Mouse (Mus musculus) 3134 (cell line): ENCODE measurements around the gene Egfem1.

Source experiments
- DNase-seq: peaks from one replicate; pipeline ENCODE4 v3.0.0-alpha.2; 2011; ENCODE audit warnings: low spot score; ENCODE audit not compliant: insufficient read length; ENCODE audit errors: extremely low read depth

Egfem1 gene

DNA sequence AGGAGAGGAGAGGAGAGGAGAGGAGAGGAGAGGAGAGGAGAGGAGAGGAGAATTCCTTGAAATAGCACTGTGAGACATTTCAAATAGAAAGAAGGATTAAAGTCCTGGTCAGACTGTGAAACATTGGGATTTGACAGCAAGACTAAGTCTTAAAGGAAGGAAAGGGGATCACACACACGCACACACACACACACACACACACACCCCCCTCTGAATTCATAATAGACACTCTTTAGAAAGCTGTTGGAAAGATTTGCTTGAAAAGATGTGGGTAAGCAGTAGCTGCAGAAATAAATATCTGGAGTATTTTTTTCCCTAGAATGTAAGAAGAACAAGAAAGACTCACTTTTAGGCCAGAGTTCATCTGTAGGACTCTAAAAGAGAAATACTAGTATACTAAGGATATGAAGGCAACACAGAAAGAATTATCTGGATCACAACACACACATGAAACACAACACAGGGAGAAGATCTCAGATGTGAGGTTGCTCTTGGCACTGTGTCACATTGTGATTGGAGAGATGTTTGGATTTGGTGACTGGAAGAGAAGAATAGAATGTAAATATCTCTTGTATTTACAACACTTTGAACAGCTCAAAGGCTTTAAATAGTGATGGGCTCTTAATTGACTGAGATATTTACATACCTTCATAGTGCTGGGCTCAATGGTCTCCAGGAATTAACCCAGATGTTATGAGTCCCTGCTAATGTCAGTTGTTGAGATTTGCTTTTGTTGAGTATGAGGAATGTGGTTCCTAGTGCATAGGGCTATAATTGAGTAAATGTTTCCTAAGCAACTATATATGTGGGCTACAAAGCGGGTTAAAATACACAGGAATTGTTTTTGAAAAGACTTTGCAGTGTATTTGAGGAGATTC is 50.5 kb downstream of the Egfem1 start:
- no peak for DNase-seq

DNA sequence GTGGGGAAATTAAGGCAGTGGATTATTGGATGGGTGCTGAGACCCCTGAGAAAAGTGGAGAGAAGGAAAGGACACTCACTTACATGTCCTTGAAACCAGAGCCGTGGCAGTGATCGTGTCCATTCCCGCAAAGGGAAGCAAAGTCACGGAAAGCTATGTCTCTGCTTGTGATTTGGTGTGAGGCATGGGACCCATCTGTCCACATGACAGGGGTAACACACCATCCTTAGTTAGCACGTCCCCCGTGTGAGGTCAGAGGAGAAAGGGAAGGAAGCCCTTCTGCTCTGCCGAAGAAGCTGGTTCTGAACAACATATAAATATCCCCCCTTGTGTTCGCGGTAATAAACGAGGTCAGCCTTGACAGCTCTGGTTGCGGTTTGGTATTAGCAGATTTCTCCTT is 52.7 kb downstream of the Egfem1 start:
- no peak for DNase-seq

DNA sequence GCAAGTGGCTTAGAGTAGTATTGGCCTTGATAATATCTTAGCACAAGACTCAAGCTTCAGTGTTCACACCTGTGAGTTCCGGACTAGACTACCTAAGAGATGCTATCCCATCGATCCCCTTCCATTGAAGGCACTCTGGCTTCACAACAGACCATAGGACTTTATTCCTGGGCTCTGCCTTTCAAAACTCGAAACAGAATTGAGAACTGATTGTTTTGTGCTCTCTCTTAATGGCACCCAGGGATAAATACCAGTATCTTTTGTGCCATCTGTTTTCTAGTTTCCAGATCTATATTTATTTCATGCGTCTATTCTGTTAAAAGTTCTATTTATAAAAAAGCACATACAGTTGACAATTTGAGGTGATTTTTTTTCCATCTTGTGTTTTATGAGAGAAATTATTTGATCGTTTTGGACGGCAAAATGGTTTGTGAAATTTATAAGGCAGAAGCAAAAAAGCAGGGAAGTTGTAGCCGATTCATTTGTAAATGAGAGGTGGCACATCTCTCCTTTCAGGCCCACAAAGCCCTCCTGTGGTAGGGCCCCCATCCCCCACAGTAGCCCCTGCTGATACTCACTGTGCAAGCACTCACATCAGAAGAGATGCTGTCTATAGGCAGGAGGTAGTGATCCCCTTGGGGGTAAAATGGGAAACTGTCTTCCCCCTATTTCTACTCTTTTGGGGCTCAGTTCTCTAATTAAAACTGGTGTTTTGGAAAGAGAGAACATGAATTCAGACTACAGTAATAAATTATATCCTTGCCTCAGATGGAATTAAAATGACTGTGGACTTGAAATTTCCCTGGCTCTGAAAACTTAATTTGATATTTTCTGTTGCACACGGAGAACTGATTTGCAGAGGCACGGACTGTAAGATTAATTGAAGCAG is 53.6 kb downstream of the Egfem1 start:
- no peak for DNase-seq

DNA sequence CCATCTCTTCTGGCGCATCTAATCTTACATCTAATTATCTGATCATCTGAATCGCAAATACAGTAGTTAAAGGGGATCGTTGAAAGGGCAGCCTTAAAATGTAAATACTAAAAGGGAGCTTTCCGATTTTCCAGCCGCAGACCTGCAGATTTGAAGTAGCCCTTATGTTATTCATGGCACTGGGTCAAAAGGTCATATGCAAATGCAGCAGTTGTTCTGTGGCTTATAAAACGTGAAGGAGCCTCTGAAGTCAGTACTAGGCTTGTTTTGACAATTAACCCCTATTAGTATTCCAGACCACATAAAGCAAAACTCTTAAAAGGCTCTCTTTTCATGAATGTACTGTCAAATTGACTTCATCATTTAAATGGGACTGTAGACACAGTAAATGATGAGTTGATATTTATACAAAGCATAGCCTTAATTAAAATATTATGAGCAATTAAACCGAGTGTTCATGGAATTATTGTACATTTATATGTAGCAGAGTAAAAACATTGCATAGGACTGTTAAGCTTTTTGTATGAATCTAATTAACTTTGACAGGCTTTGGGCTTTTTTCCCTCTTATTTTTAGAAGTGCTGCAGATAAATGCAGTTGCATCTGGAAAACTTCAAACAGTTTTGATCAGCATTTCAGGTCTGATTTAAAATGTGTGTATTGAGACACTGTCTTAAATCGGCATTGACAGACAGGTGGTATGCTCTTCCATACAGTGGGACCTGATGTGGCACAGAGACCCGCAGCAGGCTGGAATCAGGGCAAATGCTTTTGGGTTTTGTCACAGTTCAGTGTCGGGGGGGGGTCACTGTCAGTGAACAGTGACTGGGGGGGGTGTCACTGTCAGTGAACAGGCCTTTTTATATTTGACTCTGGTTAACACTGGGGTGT is 54.5 kb downstream of the Egfem1 start:
- no peak for DNase-seq

DNA sequence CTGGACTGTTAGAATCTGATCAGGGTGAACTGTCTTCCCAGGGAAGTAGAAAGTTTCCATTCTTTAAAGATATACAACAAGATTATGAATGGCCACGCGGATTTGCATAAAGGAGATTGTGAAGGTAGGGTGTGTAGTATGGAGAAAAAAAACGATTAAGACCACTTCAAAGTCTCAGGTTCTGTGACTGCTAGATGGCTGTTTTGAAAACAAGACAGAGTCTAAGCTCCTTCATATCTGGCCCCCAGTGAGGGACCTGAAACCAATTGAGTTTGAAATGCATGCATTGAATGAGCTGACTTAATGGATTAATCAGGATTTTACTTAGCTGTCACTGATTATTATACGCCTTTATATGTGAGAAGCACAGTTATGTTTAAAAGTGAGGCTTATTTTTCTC is 86.6 kb downstream of the Egfem1 start:
- no peak for DNase-seq

DNA sequence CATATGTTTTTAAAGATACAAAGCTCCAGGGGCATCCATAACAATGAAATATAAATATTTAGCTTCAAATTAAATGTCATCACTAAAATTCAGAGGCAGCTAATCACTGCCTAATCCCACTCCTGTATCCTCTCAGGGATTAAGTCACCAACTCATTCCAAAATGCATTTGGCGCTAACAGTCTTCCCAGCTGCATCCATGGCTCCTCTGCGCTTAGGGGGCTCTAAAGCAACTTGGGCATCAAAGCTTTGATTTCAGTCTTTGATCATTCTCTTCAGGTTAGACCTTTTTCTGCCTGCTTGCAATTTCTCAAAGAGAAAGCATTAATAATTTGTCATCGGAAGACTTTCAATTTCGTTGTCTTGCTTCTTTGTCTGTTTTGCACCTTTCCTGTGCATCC is 87.2 kb downstream of the Egfem1 start:
- no peak for DNase-seq

DNA sequence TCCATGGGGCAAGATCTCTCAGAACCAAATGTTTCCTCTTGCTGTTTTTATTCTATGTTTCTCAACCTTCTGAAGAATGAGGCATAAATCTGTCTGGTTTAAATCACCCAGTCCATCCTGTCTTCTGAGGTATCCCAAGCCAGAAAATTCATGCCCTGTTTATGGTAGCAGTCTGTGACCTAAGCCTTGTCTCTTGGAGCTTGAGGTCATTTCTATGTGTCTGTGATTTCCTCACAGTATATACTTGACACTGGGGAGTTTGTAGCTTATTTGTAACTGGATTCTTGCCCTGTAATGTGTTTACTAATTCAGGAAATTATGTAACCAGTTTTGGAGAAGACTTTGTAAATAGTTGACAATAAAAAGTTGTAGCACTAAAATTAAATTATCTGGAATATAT is 95.2 kb downstream of the Egfem1 start:
- no peak for DNase-seq

DNA sequence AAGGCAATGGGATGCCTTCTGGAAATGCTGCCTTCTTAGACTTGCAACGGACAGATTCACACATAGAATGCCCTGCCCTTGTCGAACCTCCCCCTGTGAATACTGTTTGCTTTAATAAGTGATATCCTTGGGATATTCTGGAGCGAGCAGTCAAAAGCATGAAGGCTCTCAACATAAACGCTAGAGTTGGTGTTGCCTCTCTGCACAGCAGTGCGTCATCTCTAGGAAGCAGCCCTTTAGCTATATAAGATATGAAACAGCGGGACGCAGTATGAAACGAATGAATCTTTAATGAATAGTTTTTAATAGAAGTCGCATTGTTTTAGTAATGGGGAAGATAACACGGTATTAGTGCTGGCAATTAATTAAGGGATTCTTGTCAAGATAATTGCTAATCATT is 101.2 kb downstream of the Egfem1 start:
- DNase-seq: no peak

DNA sequence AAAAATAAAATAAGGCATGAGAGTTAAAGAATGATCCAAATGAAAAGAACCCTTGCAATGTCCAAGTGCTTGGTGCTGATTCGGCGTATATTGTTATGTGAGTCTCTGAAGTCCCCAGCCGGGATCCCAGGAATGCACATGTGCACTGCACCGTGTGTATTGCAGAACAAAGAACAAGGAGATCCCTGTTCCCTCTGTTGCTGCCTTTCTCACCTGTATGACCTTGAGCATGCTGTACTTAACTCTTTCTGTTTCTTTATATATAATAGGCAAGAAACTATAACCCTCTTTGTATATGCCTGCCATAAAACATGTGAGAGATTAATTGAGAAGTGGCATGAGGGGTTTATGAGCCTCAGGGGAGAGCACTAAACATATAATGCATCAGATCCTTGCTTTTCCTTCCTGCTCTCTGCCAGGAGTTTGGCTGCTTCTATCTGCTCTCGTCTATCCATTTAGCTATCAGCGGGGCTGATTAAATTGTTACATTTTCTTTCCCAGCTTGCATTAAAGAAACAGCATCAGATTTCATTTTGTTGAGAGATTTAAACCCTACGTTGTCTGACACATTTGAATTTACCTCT is 101.9 kb downstream of the Egfem1 start:
- DNase-seq: no peak

DNA sequence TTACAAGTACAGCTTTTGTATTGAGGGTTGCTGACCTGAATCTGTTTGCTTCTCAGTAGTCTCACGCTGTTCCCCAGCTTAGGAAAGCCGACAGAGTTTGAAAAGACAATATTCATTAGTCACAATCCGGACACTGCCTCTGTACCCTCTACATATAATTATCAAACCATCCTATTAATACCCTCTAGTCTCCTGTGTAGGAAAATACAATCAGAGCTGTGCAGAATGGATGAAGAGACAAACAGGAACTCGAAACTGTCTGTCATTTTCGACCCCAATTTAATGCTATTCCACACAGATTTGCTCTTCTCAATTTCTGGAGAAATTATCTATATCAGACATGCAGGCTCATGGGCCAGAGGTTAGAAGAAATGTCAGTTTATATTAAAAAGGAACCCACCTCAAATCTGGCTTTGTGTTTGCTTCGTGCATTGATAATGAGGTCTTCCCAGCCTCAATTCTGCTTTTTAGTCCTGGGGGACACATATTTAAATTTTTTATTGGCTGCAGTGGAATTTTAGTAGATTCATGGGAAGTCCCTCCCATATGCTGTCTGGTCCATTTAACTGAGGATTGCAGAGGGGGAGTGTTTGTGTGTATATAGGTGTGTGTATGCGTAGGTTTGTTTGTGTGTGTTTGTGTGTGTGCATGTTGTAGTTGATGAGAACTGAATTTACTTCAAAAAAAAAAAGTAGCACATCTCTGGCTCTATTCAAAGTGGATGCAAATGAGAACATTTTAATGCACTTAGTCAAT is 102.8 kb downstream of the Egfem1 start:
- DNase-seq: no peak

DNA sequence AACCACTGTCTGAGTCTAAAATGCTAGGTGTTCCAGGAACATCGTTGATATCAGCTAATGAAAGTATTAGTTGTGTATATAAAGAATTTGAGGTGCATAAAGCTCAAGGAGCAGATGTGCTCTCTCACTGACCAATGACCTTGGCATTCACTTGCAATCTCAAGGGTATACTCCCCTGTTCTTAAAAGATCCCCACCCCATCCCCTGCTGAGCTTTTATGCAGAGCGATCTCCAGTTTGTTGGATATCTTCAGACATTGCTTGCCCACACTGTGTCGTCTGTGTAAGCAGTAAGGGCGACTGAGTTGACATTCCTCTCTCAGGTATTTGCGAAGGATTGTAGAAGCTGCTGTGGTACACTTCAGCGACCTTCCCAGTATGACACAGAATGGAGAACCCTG is 108.4 kb downstream of the Egfem1 start:
- no peak for DNase-seq

DNA sequence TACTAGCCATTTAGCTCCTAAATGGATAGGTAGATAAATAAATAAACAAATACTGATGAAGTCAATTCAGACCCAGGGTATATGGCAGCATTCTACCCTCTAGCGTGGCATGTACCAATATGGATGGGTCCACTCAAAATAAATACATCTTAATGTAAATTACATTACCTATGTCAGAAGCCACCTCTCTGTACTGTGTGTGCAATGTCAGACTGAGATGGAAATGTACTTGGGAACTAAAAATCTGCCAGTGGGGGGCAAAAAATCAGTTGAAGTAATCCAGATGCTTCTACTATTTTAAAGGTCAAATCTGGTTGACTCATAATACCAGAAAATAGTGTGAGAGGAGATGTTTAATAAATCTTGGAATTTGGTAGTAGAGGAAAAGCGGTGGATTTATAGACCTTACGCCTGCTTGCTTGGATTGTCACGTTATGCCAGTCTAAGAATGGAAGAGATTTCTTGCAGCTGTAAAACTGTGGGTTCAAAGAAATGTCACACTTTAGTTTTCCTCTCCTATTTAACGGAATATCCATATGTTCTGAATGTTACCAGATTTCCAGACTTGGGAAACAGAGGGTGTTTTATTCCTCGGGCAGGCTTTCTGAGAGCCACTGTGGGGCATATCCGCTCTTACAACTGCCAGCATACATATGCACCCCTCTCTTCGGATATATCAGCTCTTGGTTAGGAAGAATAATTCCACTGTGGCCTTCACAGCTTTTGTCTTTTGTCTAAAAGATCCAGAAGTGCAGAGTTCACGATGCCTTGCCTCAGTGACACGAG is 116.1 kb downstream of the Egfem1 start:
- no peak for DNase-seq

DNA sequence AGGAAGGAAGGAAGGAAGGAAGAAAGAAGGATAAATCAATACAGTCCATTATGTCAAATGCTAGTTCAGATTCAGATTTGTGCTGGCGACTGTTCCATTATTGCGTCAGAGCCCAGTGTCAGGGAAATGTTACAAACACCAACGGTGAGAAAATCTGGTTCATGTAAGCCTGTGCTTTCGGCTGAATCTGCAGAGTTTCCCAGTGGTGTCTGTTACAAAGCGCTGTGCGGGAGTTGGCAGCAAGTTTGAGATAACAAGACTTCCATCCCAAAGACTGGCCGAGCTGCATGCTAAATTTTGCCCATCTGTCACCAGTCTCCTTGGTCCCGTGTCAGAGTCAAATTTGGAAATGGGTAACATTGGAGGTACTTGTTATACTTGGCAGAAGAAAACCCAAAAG is 118.8 kb downstream of the Egfem1 start:
- DNase-seq: no peak

DNA sequence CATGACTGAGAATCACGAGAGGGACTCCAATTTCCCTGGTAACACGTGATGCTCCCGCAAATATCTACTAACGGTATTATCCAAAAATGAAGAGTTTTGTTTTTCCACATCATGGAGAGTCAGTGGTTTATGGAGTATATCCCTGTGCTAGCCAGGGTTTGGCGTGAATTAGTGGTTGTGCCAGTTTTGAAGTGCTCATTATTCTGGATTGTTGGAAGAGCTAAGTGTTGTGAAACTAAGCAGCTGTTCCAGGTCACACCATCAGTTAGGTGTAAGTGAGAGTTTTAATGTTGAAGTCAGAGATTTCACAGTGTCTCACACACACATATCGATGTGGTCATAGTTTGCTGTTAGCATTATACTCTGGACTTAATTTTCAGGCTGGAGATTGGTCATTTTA is 120.7 kb downstream of the Egfem1 start:
- no peak for DNase-seq

DNA sequence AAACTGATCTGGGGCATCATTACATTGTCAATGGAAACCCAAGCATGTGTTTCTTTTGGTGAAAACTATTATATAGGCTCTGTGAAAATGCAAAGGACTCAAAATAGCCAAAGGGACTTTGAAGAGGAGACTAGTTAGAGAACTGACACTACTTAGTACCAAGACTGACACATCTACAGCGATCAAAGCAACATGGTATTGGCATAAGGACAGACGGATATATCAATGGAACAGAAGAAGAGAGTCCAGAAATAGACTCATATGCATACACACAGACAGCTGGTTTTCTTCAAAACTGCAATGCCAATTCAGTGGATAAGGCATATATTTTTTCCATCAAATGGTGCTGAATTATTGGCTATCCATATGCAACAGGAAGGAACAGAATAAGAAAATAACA is 140.6 kb downstream of the Egfem1 start:
- no peak for DNase-seq

DNA sequence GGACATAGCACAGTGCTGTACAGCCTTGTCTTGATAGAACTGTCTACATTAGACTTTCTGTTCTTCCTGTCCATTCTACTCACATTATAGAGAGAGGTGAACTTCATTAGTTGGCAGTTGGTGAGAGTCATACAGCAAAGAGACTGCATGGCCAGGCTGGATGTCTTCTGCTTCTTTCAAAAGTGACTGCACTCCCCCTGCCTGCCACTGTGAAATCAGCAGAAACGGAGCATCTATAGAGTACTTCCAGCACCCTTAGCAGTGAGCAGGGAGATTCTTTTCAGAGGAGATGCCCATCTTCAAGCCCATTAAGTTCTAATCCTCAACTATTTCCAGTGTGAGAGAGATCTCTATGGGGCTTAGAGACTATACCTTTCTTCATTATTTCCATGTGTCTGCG is 147.9 kb downstream of the Egfem1 start:
- DNase-seq: no peak

DNA sequence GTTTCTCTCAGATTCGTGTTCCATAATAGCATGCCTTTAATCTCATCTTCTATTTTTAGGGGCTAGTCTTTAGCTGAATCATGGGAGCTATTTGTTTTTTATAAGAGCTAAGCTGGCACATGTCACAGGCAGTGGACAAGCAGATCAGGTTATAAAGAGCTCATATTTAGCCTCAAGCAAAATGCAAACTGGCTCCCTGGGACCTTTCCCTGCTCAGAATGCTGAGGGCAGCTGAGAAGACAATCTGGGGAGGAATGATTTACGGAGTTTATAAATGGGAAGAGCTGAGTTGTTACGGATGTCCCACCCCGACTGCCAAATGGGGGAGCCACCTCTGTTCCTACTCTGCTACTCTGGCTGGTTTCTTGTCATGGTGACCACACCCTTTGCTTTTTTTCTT is 153.7 kb downstream of the Egfem1 start:
- DNase-seq: no peak

DNA sequence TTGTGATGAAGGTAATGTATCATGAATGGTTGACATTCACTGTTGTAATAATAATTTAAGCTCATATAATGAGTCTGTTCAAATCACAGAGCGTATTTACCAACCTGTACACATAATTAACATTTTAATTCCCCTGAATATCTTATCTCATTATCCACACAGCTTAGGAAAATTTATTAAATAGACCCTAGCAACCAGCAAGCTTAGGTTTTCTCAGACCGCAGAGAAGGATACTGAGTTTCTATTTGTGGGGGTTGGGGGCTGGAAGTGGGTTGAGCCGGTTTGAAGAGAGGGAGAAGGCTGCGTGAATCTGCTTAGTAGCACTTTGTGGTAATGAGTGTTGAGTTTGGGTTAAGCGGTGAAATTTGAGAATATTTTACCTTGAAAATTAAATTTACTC is 154.7 kb downstream of the Egfem1 start:
- DNase-seq: no peak

DNA sequence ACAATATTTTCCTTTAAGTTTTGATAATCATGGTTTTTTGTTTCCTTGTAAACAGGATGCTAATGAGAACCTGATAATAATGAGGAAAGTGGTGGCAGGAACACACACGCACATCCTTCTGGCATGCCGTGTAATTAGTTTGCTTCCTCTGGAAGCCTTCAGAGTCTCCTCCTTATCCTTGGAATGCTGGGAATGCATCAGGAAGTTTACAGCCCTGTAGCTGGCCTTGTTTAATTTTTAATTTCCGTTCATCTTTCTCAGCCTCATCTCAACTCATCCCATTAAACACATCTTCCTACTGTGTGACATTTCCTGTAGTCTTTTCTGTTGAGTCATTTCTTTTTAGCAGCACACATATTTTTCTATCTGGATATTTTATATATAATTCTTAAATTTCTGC is 161.8 kb downstream of the Egfem1 start:
- no peak for DNase-seq
